Mouse (Mus musculus) spleen, postnatal 36 days (tissue): ENCODE measurements around the gene Col20a1.

ENCODE experiments used
- DNase-seq, 2 experiments: peaks; one replicate each; pipeline ENCODE4 v3.0.0; 2022; ENCODE audit warnings: low spot score in 2 of 2, mixed read lengths in 1 of 2

Gene Col20a1

GRCm38 (mm10) chr2:180994360-180994759 lies 8.0 kb downstream of the Col20a1 start:
- DNase-seq = no peak

DNA sequence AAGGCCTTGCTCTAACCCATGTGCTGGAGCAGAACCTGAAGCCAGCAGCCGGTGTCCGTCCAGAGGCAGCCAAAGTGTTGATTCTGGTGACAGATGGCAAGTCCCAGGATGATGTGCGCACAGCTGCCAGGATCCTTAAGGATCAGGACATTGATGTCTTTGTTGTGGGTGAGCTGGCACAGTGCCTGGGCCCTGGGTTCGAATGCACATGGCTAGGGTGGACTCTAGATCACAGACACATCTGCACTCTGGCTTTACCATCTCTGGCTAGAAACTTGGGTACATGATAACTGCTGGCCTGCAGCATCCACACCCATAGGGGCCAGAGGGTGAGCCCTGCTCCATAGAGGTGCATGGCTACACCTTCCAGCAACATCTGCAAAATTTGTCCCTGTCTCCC lies 9.1 kb downstream of the Col20a1 start:
- no peak for DNase-seq

- peak in 1 of 2 experiments; percentile 16 for DNase-seq
Measured at GRCm38 (mm10) chr2:180996436-180996835, 10.1 kb downstream of the Col20a1 start.

- no peak for DNase-seq
Measured at GRCm38 (mm10) chr2:180996905-180997304, 10.6 kb downstream of the Col20a1 start.

GRCm38 (mm10) chr2:181007054-181007453 lies 20.7 kb downstream of the Col20a1 start:
- no peak for DNase-seq

- DNase-seq = no peak
Measured at GRCm38 (mm10) chr2:181008339-181008738, 22.0 kb downstream of the Col20a1 start.

GRCm38 (mm10) chr2:181031406-181031934 lies 45.1 kb downstream of the Col20a1 start:
- DNase-seq = no peak

GRCm38 (mm10) chr2:181032407-181032806 lies 46.1 kb downstream of the Col20a1 start:
- no peak for DNase-seq

GRCm38 (mm10) chr2:181033310-181033709 lies 47.0 kb downstream of the Col20a1 start:
- no peak for DNase-seq

- DNase-seq = no peak
Measured at GRCm38 (mm10) chr2:181035186-181035585, 48.9 kb downstream of the Col20a1 start.

DNA sequence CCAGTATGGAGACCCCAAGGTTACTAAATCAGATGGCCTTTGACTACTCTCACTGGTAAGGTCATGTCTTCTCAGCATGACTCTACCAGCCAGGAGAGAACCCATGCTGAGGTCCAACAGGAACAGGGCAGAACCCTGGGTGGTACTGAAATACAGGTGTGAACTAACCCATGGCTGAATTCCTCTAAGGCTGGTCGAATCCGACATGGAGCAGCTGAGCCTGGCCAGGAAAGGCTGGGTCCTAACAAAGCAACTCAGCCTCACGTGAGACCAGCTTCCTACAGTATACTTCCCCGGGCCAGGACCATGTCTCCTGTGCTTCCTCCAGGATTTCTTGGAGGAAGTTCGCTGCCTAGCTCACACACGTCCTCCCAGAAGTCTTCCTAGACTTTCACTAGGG lies 50.2 kb downstream of the Col20a1 start:
- DNase-seq = no peak

DNA sequence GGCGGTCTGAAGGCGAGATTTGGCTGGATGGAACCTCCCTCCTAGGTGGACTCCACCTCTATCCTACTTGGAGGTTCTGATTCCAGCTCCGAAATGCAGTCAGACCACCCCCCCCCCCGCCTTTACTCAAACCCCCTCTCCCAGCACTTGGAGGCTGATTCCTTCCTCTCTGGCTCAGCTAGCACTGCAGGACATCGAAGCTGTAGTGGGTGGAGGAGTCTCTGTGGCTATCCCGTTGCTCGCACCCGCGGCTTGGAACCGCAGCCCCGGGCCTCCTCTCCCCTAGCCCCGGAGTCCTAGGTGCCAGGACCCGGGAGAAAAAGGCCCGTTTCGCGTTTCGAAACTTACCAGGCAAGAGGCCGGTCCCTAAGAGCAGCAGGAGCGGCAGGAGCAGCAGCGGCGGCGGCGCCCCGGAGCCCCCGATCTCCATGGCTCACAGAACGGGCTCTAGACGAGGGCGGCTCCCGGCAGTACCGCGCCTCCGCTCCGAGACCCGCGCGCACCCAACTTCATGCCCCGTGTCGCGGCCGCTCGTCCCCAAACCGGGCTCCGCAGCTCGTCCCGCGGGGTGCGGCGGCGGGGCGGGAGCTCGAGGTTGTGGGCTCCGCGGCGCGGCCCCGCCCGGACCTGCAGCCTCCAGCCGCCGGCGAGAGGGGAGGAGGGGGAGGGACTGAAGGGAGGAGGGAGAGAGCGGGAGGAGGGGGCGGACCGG lies 52.5 kb downstream of the Col20a1 start:
- DNase-seq = no peak

GRCm38 (mm10) chr2:181039356-181039680 lies 53.0 kb downstream of the Col20a1 start:
- DNase-seq = no peak

DNA sequence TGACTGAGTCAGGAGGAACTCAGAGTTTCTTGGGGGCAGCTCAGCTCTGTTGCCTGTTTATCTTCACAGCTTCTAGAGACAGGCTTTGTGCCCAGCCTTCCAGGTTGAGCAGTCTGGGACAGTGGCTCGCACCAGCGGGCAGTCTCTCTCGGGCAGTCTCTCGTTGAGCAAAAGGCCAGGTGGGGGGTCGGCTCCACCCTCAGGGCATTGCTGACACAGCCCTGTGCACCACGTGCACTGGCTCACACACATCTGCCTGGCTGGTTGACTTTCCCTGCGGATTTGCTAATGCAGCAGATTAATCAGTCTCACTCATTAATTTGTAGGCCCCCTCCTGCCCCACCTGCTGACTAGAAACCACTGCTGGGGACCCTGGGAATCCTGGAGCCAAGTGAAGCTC lies 55.6 kb downstream of the Col20a1 start:
- no peak for DNase-seq

- no peak for DNase-seq
Measured at GRCm38 (mm10) chr2:181042376-181042775, 56.0 kb downstream of the Col20a1 start.

DNA sequence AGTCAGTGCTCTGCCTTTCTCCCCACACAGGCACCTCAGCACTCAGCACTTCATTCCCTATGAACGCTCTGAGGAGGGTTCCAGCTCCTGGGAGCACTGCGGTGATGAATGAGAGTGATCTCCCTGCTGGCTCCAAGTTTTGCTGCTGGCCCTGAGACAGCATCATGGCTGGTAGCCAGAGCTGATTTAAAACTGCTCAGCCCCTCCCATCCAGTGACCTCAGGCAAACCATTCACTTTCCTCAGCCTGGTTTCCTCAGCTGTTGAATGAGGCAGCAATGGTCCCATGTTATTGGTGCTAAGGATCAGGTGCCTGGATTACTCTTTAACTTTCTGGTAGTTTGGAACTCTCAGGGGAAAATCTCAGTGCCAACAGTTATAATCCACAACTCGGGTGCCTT lies 57.1 kb downstream of the Col20a1 start, which contains the start of gene Chrna4:
Gene Chrna4, minus strand, starts transcription at position 110 of the 400 bp plus-strand sequence.
- DNase-seq = no peak

DNA sequence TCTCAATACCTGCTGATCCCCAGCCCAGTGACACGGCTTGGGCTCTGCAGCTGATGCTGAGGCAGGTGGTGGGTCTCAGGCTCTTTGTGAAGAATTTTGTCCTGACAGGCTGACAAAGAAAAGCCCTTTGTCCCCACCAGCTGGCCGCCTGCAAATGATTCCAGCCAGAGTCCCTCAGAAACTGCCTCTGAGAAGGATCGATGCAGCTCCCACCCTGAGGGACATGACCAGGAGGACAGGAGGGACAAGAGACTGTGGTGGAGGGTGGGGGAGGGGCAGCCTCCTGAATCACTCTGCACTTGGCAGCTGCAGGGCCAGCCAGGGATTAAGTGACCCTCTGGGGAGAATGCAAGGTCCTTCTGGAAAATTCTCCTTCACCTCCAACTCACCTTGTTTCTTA lies 57.7 kb downstream of the Col20a1 start:
- DNase-seq = no peak

DNA sequence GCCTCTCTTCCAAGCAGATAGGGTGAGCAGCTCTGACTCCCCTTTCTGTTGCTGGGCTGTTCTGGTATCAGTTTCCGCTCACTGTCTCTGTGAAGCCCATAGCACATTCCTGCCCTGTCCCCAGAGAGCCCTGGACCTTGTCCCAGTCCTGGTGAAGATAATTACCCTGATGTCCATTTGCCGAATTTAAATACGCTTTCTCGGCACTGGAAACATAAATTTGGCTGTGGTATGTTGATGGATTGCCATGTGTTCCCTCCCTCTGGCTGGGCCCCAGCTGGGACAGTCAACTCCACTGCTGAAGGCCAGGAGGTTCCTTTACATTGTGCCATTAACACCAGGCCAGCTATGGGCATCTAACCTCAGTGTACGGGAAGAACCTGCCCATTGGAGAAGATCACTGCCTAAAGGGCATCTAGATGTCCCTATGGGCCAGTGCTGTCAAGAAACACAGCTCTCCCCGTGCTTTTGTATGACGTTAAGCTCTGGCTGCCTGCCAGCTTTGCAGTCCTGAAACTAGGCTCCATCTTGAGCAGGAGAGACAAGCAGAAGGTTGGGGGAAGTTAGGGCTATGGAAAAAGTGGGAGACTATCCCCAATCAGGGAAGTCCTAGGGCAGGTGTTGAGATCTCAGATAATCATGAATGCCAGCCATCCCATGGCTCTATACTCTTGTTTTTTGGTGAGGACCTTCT lies 62.1 kb downstream of the Col20a1 start:
- DNase-seq = no peak

- no peak for DNase-seq
Measured at GRCm38 (mm10) chr2:181048986-181049385, 62.7 kb downstream of the Col20a1 start.

GRCm38 (mm10) chr2:181052171-181052570 lies 65.8 kb downstream of the Col20a1 start:
- no peak for DNase-seq

- DNase-seq = no peak
Measured at GRCm38 (mm10) chr2:181057341-181057740, 71.0 kb downstream of the Col20a1 start.

- no peak for DNase-seq
Measured at GRCm38 (mm10) chr2:181058193-181058592, 71.9 kb downstream of the Col20a1 start.

GRCm38 (mm10) chr2:181060127-181060526 lies 73.8 kb downstream of the Col20a1 start:
- DNase-seq = peak; percentile 11 to 15
